Mouse (Mus musculus) midbrain, embryonic 14.5 days (tissue): ENCODE results near the gene Zfp87. TPM values are rescaled to one million over a fixed set of nuclear protein-coding genes. Genes with fewer than 3 reads are reported as not detected.

Experiments
- ATAC-seq: fragments of 200-750 bp; cut with Nextera tagmentation; 2 replicates; pipeline ENCODE4 v1.8.0; 2017; ENCODE audit warnings: moderate number of reproducible peaks, moderate library complexity; ENCODE audit not compliant: low FRiP score, low TSS enrichment
- DNase-seq: peaks from one replicate; pipeline ENCODE4 v3.0.0-alpha.2; 2015
- H3K27ac ChIP-seq: fragments of 300-500 bp; sonication (generic); replicated peaks from 2 replicates; pipeline ENCODE4 v1.5.1; 2014; ENCODE audit warnings: mild to moderate bottlenecking, low read depth, low read length, moderate library complexity
- H3K27me3 ChIP-seq: fragments of 300-500 bp; sonication (generic); 2 replicates; pipeline ENCODE4 v1.6.1; 2014; ENCODE audit warnings: low read length, control low read depth, mixed read lengths; ENCODE audit not compliant: control insufficient read depth, insufficient read depth
- H3K36me3 ChIP-seq: fragments of 300-500 bp; sonication (generic); 2 replicates; pipeline ENCODE4 v1.6.1; 2014; ENCODE audit warnings: low read length, control low read depth; ENCODE audit not compliant: control insufficient read depth, insufficient read depth
- H3K4me1 ChIP-seq: fragments of 300-500 bp; sonication (generic); 2 replicates; pipeline ENCODE4 v1.6.1; 2014; ENCODE audit warnings: mild to moderate bottlenecking, antibody characterized with exemption, low read length, control low read depth; ENCODE audit not compliant: control insufficient read depth, insufficient read depth
- H3K4me2 ChIP-seq: fragments of 300-500 bp; sonication (generic); 2 replicates; pipeline ENCODE4 v1.6.1; 2014; ENCODE audit warnings: mild to moderate bottlenecking, low read length, moderate library complexity
- H3K4me3 ChIP-seq: fragments of 300-500 bp; sonication (generic); replicated peaks from 2 replicates; pipeline ENCODE4 v1.5.1; 2014; ENCODE audit warnings: low read depth, low read length
- H3K9ac ChIP-seq: fragments of 300-500 bp; sonication (generic); replicated peaks from 2 replicates; pipeline ENCODE4 v1.6.1; 2014; ENCODE audit warnings: mild to moderate bottlenecking, low read length, moderate library complexity
- H3K9me3 ChIP-seq: fragments of 300-500 bp; sonication (generic); 2 replicates; pipeline ENCODE4 v1.6.1; 2016; ENCODE audit warnings: low read length, control low read depth, mixed read lengths; ENCODE audit not compliant: control insufficient read depth
- WGBS: fragments of 180-500 bp; shearing (Covaris S2); extraction: QIAGEN DNeasy Blood & Tissue Kit; methylation state at CpG from one replicate; pipeline ENCODE4 v1.1.7; 2014; 5-methylcytosine and 5-hydroxymethylcytosine counted together
- polyA plus RNA-seq: library from polyadenylated mRNA; unstranded; fragments of >200 nt; fragmentation: Nextera tagmentation; extraction: Ambion mirVana; gene quantifications from 2 replicates; pipeline ENCODE4 v1.2.1, GENCODE M21; 2014

The Zfp87 gene
- polyA plus RNA-seq, result 39.9 and 45.3 TPM in 2 replicates

GRCm38 (mm10) chr13:67525753-67526410 lies at the start of gene Zfp87, which contains the start of gene Gm26965:
Zfp87 (minus strand) TSS chr13:67526177.
Gm26965 (minus strand) TSS chr13:67526151.
- H3K4me1 ChIP-seq, result peaks cover 8% of the 10 kb centered on the region
- under 1% methylated on average over 27 of the region's 27 CpGs for WGBS
- no peaks in the 10 kb centered on the region for H3K9me3 ChIP-seq
- H3K9ac ChIP-seq, result peak within 1 kb of the TSS; percentile 71
- peak within 1 kb of the TSS; percentile 75 for H3K4me3 ChIP-seq
- peak within 1 kb of the TSS; percentile 65 for H3K27ac ChIP-seq
- DNase-seq (peak; percentile 97), ATAC-seq (peak; percentile 98)
- no peaks in the 10 kb centered on the region for H3K27me3 ChIP-seq
- H3K4me2 ChIP-seq, result peak within 1 kb of the TSS; percentile 58
- peaks cover 5% of the 10 kb centered on the region for H3K36me3 ChIP-seq

GRCm38 (mm10) chr13:67572591-67573189 lies 46.7 kb upstream of the Zfp87 start:
- ATAC-seq, result no peak
- H3K9me3 ChIP-seq, result no peaks in the 10 kb centered on the region
- no peaks in the 10 kb centered on the region for H3K36me3 ChIP-seq
- DNase-seq, result no peak
- 73% methylated on average over 5 of the region's 5 CpGs for WGBS
- H3K9ac ChIP-seq, result no peak overlapping the region
- H3K4me2 ChIP-seq, result no peak overlapping the region
- H3K4me3 ChIP-seq, result no peak overlapping the region
- H3K27ac ChIP-seq, result no peak overlapping the region
- no peaks in the 10 kb centered on the region for H3K27me3 ChIP-seq
- no peaks in the 10 kb centered on the region for H3K4me1 ChIP-seq

GRCm38 (mm10) chr13:67553730-67554129 lies 27.8 kb upstream of the Zfp87 start, which contains the start of gene Zfp748:
Zfp748 (minus strand) TSS chr13:67553830.
- Histone ChIP-seq H3K4me2 (peak within 1 kb of the TSS; percentile 82), H3K9ac (peak within 1 kb of the TSS; percentile 69), H3K9me3 (no peaks in the 10 kb centered on the region), H3K36me3 (no peaks in the 10 kb centered on the region), H3K27ac (peak within 1 kb of the TSS; percentile 67), H3K4me3 (peak within 1 kb of the TSS; percentile 58), H3K4me1 (peaks cover 10% of the 10 kb centered on the region), H3K27me3 (no peaks in the 10 kb centered on the region)
- 76% methylated on average over 4 of the region's 4 CpGs for WGBS
- DNase-seq, result no peak
- ATAC-seq, result no peak

DNA sequence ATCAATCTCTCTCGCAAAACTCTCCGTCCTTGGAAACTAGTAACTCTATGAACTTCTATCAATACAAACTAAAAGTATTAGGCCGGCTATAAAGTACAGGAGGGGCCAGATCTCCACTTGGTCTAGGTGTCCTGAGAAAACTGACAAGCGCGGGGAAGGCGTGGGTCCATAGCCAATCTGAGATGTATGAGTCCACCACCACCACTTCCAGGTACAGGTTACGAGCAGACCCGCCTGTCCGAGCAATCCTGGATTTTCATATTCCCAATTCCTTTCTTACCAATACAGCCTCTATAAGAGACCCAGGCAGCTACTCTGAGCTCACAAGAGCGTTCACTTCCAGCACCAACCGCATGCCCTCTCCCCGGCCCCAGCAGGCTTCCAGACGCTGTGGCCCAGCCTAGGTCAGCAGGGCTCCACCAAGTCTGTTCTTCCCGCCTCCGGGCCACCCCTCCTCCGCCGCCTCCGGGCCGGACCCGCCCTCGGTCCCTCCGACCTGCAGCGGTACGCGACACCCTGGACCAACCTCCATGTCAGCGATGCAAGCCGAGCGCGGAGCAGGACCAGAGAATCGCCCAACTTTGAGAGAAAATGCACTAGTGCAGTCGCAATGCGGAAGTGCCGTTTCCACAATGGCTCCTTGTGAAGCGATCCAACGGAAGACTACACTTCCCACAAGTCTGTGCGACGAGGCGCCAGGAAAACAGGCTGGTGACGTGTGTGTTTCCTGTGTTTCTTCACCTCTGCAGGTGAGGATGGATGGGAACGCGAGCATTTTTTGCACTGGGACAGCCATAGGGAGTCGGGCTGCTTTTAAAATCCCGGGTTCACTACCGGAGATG lies 26.7 kb upstream of the Zfp87 start:
- ATAC-seq, result peak; percentile 98

GRCm38 (mm10) chr13:67545941-67546340 lies 20.0 kb upstream of the Zfp87 start:
- 91% methylated on average over 1 of the region's 1 CpGs for WGBS
- Histone ChIP-seq H3K9ac (no peak overlapping the region), H3K27me3 (no peaks in the 10 kb centered on the region), H3K36me3 (peaks cover 39% of the 10 kb centered on the region), H3K9me3 (0 out of 2 replicates have a peak, but pooled peaks cover 8% of the 10 kb centered on the region), H3K4me3 (no peak overlapping the region), H3K27ac (no peak overlapping the region), H3K4me2 (no peak overlapping the region), H3K4me1 (no peaks in the 10 kb centered on the region)
- DNase-seq (no peak), ATAC-seq (no peak)

More for the DNA sequence above, 26.7 kb upstream of the Zfp87 start:
- peaks cover 10% of the 10 kb centered on the region for H3K4me1 ChIP-seq
- H3K36me3 ChIP-seq, result no peaks in the 10 kb centered on the region
- peak overlapping the region; percentile 82 for H3K4me2 ChIP-seq
- H3K27ac ChIP-seq, result peak overlapping the region; percentile 67
- H3K9ac ChIP-seq, result peak overlapping the region; percentile 69
- DNase-seq, result peak; percentile 96
- peak overlapping the region; percentile 58 for H3K4me3 ChIP-seq
- H3K9me3 ChIP-seq, result no peaks in the 10 kb centered on the region
- WGBS, result under 1% methylated on average over 44 of the region's 44 CpGs
- no peaks in the 10 kb centered on the region for H3K27me3 ChIP-seq

DNA sequence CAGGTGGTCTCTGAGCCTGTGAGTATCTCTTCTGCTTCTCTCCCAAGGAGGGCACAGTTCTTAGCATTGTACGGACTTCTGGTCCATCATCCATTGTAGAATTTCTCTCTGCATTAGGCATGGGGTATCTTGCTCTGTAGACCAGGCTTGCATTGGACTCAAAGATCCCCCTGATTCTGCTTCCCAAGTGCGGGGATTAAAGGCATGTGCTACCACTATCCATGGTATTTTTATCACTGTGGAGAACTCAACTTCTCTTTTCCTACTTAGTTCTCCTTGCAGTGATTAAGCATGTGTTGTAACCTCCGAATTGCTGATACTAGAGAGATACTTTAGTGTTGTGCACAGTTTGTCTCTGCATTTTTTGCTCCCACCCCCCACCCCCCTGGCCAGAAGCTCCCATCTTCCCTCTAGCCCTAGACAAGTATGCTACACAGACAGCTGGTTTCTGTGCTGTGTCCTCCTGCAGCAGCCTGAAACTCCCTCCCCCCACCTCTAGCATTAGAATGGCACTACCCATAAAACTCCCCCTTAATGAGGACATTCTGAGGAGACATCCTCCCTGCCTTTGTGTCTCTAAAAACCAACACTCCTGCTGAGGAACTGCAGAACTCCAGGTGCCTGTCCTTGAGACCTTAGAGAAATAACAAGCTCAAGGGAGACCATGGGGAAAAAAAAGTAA lies 1.2 kb upstream of the Zfp87 start:
- no peaks in the 10 kb centered on the region for H3K9me3 ChIP-seq
- no peak overlapping the region for H3K27ac ChIP-seq
- H3K27me3 ChIP-seq, result no peaks in the 10 kb centered on the region
- no peak for DNase-seq
- no peak overlapping the region for H3K4me3 ChIP-seq
- 79% methylated on average over 3 of the region's 3 CpGs for WGBS
- ATAC-seq, result no peak
- peaks cover 8% of the 10 kb centered on the region for H3K4me1 ChIP-seq
- no peak overlapping the region for H3K9ac ChIP-seq
- H3K4me2 ChIP-seq, result no peak overlapping the region
- no peaks in the 10 kb centered on the region for H3K36me3 ChIP-seq

- 86% methylated on average over 1 of the region's 1 CpGs for WGBS
- no peak overlapping the region for H3K9ac ChIP-seq
- no peaks in the 10 kb centered on the region for H3K27me3 ChIP-seq
- no peak overlapping the region for H3K4me2 ChIP-seq
- no peaks in the 10 kb centered on the region for H3K9me3 ChIP-seq
- no peak for DNase-seq
- H3K36me3 ChIP-seq, result no peaks in the 10 kb centered on the region
- no peak overlapping the region for H3K27ac ChIP-seq
- ATAC-seq, result 0 out of 2 replicates have a peak, but pooled peaks have one; percentile 41
- H3K4me3 ChIP-seq, result no peak overlapping the region; the same call in 1 of the 2 replicates
- H3K4me1 ChIP-seq, result peaks cover 6% of the 10 kb centered on the region; the same call in 1 of the 2 replicates
Observed at GRCm38 (mm10) chr13:67500908-67501307, 25.1 kb downstream of the Zfp87 start.
